Mouse (Mus musculus) hindbrain, embryonic 16.5 days (tissue): ENCODE measurements around the gene Iars2. TPM values are rescaled to one million over a fixed set of nuclear protein-coding genes. Genes with fewer than 3 reads are reported as not detected.

Source experiments
- ATAC-seq: fragments of 200-750 bp; cut with Nextera tagmentation; 2 replicates; pipeline ENCODE4 v1.8.0; 2017; ENCODE audit warnings: moderate TSS enrichment, moderate library complexity
- H3K27ac ChIP-seq: fragments of 300-500 bp; sonication (generic); 2 replicates; pipeline ENCODE4 v1.5.1; 2014; ENCODE audit warnings: low read depth, mild to moderate bottlenecking, control low read depth, low read length, moderate library complexity
- H3K27me3 ChIP-seq: fragments of 300-500 bp; sonication (generic); replicated peaks from 2 replicates; pipeline ENCODE4 v1.6.1; 2014; ENCODE audit warnings: low read length; ENCODE audit not compliant: control insufficient read depth, insufficient read depth
- H3K36me3 ChIP-seq: fragments of 300-500 bp; sonication (generic); 2 replicates; pipeline ENCODE4 v1.6.1; 2014; ENCODE audit warnings: mild to moderate bottlenecking, low read length, moderate library complexity, mixed read lengths; ENCODE audit not compliant: control insufficient read depth, insufficient read depth
- H3K4me1 ChIP-seq: fragments of 300-500 bp; sonication (generic); 2 replicates; pipeline ENCODE4 v1.6.1; 2014; ENCODE audit warnings: low read depth, low read length; ENCODE audit not compliant: control insufficient read depth, insufficient read depth
- H3K4me2 ChIP-seq: fragments of 300-500 bp; sonication (generic); 2 replicates; pipeline ENCODE4 v1.6.1; 2014; ENCODE audit warnings: mild to moderate bottlenecking, low read length, control low read depth, moderate library complexity
- H3K4me3 ChIP-seq: fragments of 300-500 bp; sonication (generic); 2 replicates; pipeline ENCODE4 v1.5.1; 2014; ENCODE audit warnings: mild to moderate bottlenecking, low read length, control low read depth, moderate library complexity
- H3K9ac ChIP-seq: fragments of 300-500 bp; sonication (generic); 2 replicates; pipeline ENCODE4 v1.6.1; 2014; ENCODE audit warnings: low read depth, mild to moderate bottlenecking, control low read depth, low read length, moderate library complexity
- H3K9me3 ChIP-seq: fragments of 300-500 bp; sonication (generic); 2 replicates; pipeline ENCODE4 v1.6.1; 2014; ENCODE audit warnings: mild to moderate bottlenecking, low read length, moderate library complexity; ENCODE audit not compliant: control insufficient read depth
- WGBS: fragments of 180-500 bp; shearing (Covaris S2); extraction: QIAGEN DNeasy Blood & Tissue Kit; methylation state at CpG from one replicate; pipeline ENCODE4 v1.1.7; 2014; 5-methylcytosine and 5-hydroxymethylcytosine counted together
- polyA plus RNA-seq: library from polyadenylated mRNA; unstranded; fragments of >200 nt; fragmentation: Nextera tagmentation; extraction: Ambion mirVana; gene quantifications from 2 replicates; pipeline ENCODE4 v1.2.1, GENCODE M21; 2015

Iars2 gene
- polyA plus RNA-seq, 1 experiment from 2014 or later, result 18.6 TPM

GRCm38 (mm10) chr1:185279288-185279687, 49.9 kb downstream of the Iars2 start:
- H3K36me3 ChIP-seq, result peaks cover 38% of the 10 kb centered on the region
- no peak for ATAC-seq
- no peak overlapping the region for H3K27ac ChIP-seq
- H3K27me3 ChIP-seq, result no peaks in the 10 kb centered on the region
- H3K9me3 ChIP-seq, result no peaks in the 10 kb centered on the region
- H3K4me3 ChIP-seq, result no peak overlapping the region
- H3K4me2 ChIP-seq, result no peak overlapping the region
- H3K9ac ChIP-seq, result no peak overlapping the region
- H3K4me1 ChIP-seq, result no peaks in the 10 kb centered on the region
- 89% methylated on average over 9 of the region's 9 CpGs for WGBS

- H3K4me3 ChIP-seq, result no peak overlapping the region
- no peak for ATAC-seq
- 86% methylated on average over 11 of the region's 11 CpGs for WGBS
- 0 out of 2 replicates have a peak, but pooled peaks cover 2% of the 10 kb centered on the region for H3K9me3 ChIP-seq
- H3K4me2 ChIP-seq, result no peak overlapping the region
- peaks cover 38% of the 10 kb centered on the region for H3K36me3 ChIP-seq
- H3K27me3 ChIP-seq, result no peaks in the 10 kb centered on the region
- H3K4me1 ChIP-seq, result no peaks in the 10 kb centered on the region
- H3K27ac ChIP-seq, result no peak overlapping the region
- H3K9ac ChIP-seq, result no peak overlapping the region
Observed at GRCm38 (mm10) chr1:185277022-185277421, 52.2 kb downstream of the Iars2 start.

- H3K4me3 ChIP-seq, result no peak overlapping the region
- no peak overlapping the region for H3K9ac ChIP-seq
- H3K4me1 ChIP-seq, result no peaks in the 10 kb centered on the region
- H3K4me2 ChIP-seq, result no peak overlapping the region
- no peaks in the 10 kb centered on the region for H3K27me3 ChIP-seq
- no peak for ATAC-seq
- 98% methylated on average over 7 of the region's 7 CpGs for WGBS
- 0 out of 2 replicates have a peak, but pooled peaks cover 2% of the 10 kb centered on the region for H3K9me3 ChIP-seq
- H3K27ac ChIP-seq, result no peak overlapping the region
- peaks cover 40% of the 10 kb centered on the region for H3K36me3 ChIP-seq
Observed at GRCm38 (mm10) chr1:185275976-185276375, 53.2 kb downstream of the Iars2 start.

- Histone ChIP-seq H3K4me1 (no peaks in the 10 kb centered on the region), H3K4me3 (no peak overlapping the region), H3K27ac (no peak overlapping the region), H3K36me3 (peaks cover 42% of the 10 kb centered on the region), H3K27me3 (no peaks in the 10 kb centered on the region), H3K4me2 (no peak overlapping the region), H3K9ac (no peak overlapping the region), H3K9me3 (0 out of 2 replicates have a peak, but pooled peaks cover 2% of the 10 kb centered on the region)
- ATAC-seq, result no peak
- 93% methylated on average over 5 of the region's 5 CpGs for WGBS
Observed at GRCm38 (mm10) chr1:185274819-185275545, 54.2 kb downstream of the Iars2 start.

GRCm38 (mm10) chr1:185271373-185271772, 57.8 kb downstream of the Iars2 start:
- no peak for ATAC-seq
- no peaks in the 10 kb centered on the region for H3K27me3 ChIP-seq
- no peak overlapping the region for H3K4me2 ChIP-seq
- 0 out of 2 replicates have a peak, but pooled peaks cover 2% of the 10 kb centered on the region for H3K9me3 ChIP-seq
- 90% methylated on average over 9 of the region's 9 CpGs for WGBS
- no peaks in the 10 kb centered on the region for H3K4me1 ChIP-seq
- no peak overlapping the region for H3K4me3 ChIP-seq
- H3K36me3 ChIP-seq, result peaks cover 37% of the 10 kb centered on the region
- no peak overlapping the region for H3K9ac ChIP-seq
- H3K27ac ChIP-seq, result no peak overlapping the region

GRCm38 (mm10) chr1:185270403-185271097, 58.6 kb downstream of the Iars2 start:
- H3K27me3 ChIP-seq, result no peaks in the 10 kb centered on the region
- H3K27ac ChIP-seq, result no peak overlapping the region
- no peaks in the 10 kb centered on the region for H3K4me1 ChIP-seq
- peaks cover 35% of the 10 kb centered on the region for H3K36me3 ChIP-seq
- no peak overlapping the region for H3K4me3 ChIP-seq
- no peak overlapping the region for H3K9ac ChIP-seq
- WGBS, result 94% methylated on average over 8 of the region's 8 CpGs
- no peak overlapping the region for H3K4me2 ChIP-seq
- ATAC-seq, result no peak
- 0 out of 2 replicates have a peak, but pooled peaks cover 2% of the 10 kb centered on the region for H3K9me3 ChIP-seq

GRCm38 (mm10) chr1:185268675-185269074, 60.5 kb downstream of the Iars2 start:
- WGBS, result 83% methylated on average over 4 of the region's 4 CpGs
- H3K36me3 ChIP-seq, result peaks cover 37% of the 10 kb centered on the region

GRCm38 (mm10) chr1:185262565-185262964, 66.6 kb downstream of the Iars2 start:
- no peak for ATAC-seq
- Histone ChIP-seq H3K27me3 (no peaks in the 10 kb centered on the region), H3K4me3 (no peak overlapping the region), H3K36me3 (peaks cover 43% of the 10 kb centered on the region), H3K4me2 (no peak overlapping the region), H3K9ac (no peak overlapping the region), H3K4me1 (no peaks in the 10 kb centered on the region), H3K27ac (no peak overlapping the region), H3K9me3 (no peaks in the 10 kb centered on the region)
- 60% methylated on average over 14 of the region's 14 CpGs for WGBS

More at GRCm38 (mm10) chr1:185268675-185269074, 60.5 kb downstream of the Iars2 start:
- Histone ChIP-seq H3K9ac (no peak overlapping the region), H3K27ac (no peak overlapping the region), H3K4me3 (no peak overlapping the region), H3K4me2 (no peak overlapping the region), H3K27me3 (no peaks in the 10 kb centered on the region), H3K4me1 (no peaks in the 10 kb centered on the region), H3K9me3 (0 out of 2 replicates have a peak, but pooled peaks cover 2% of the 10 kb centered on the region)
- no peak for ATAC-seq

- Histone ChIP-seq H3K36me3 (peaks cover 35% of the 10 kb centered on the region), H3K27ac (no peak overlapping the region), H3K4me3 (no peak overlapping the region), H3K27me3 (no peaks in the 10 kb centered on the region), H3K9me3 (no peaks in the 10 kb centered on the region), H3K9ac (no peak overlapping the region), H3K4me2 (no peak overlapping the region), H3K4me1 (no peaks in the 10 kb centered on the region; the same call in 1 of the 2 replicates)
- no peak for ATAC-seq
- WGBS, result 20% methylated on average over 3 of the region's 3 CpGs
Observed at GRCm38 (mm10) chr1:185256753-185257152, 72.4 kb downstream of the Iars2 start.
